Mouse (Mus musculus) forebrain, embryonic 15.5 days (tissue): ENCODE measurements at regions not wholly inside any gene's neighbourhood (a gene's known extent, or its start where the extent isn't known, plus 50 kb on each side); places are given as distances from the start of the nearest gene placed in this dataset.
A peak's percentile ranks its signal among the peaks of the same experiment; 100 is the strongest.

Source experiments
- ATAC-seq: fragments of 200-750 bp; cut with Nextera tagmentation; replicated peaks from 2 replicates; pipeline ENCODE4 v1.8.0; 2017; ENCODE audit warnings: mild to moderate bottlenecking, moderate TSS enrichment, moderate library complexity
- H3K27ac ChIP-seq: fragments of 300-500 bp; sonication (generic); replicated peaks from 2 replicates; pipeline ENCODE4 v1.5.1; 2015; ENCODE audit warnings: mild to moderate bottlenecking, inconsistent platforms
- H3K27me3 ChIP-seq: fragments of 300-500 bp; sonication (generic); 2 replicates; pipeline ENCODE4 v1.6.1; 2015; ENCODE audit warnings: inconsistent platforms
- H3K36me3 ChIP-seq: fragments of 300-500 bp; sonication (generic); 2 replicates; pipeline ENCODE4 v1.6.1; 2015; ENCODE audit warnings: mild to moderate bottlenecking, inconsistent platforms
- H3K4me1 ChIP-seq: fragments of 300-500 bp; sonication (generic); 2 replicates; pipeline ENCODE4 v1.6.1; 2015; ENCODE audit warnings: inconsistent platforms
- H3K4me2 ChIP-seq: fragments of 300-500 bp; sonication (generic); replicated peaks from 2 replicates; pipeline ENCODE4 v1.6.1; 2015; ENCODE audit warnings: mild to moderate bottlenecking, inconsistent platforms
- H3K4me3 ChIP-seq: fragments of 300-500 bp; sonication (generic); 2 replicates; pipeline ENCODE4 v1.5.1; 2015; ENCODE audit warnings: mild to moderate bottlenecking, inconsistent platforms
- H3K9ac ChIP-seq: fragments of 300-500 bp; sonication (generic); replicated peaks from 2 replicates; pipeline ENCODE4 v1.6.1; 2015; ENCODE audit warnings: mild to moderate bottlenecking, inconsistent platforms
- H3K9me3 ChIP-seq: fragments of 300-500 bp; sonication (generic); 2 replicates; pipeline ENCODE4 v1.6.1; 2016; ENCODE audit warnings: inconsistent platforms
- WGBS: fragments of 180-500 bp; shearing (Covaris S2); methylation state at CpG from one replicate; pipeline ENCODE4 v1.1.7; 2015; ENCODE audit warnings: mixed read lengths; 5-methylcytosine and 5-hydroxymethylcytosine counted together

DNA sequence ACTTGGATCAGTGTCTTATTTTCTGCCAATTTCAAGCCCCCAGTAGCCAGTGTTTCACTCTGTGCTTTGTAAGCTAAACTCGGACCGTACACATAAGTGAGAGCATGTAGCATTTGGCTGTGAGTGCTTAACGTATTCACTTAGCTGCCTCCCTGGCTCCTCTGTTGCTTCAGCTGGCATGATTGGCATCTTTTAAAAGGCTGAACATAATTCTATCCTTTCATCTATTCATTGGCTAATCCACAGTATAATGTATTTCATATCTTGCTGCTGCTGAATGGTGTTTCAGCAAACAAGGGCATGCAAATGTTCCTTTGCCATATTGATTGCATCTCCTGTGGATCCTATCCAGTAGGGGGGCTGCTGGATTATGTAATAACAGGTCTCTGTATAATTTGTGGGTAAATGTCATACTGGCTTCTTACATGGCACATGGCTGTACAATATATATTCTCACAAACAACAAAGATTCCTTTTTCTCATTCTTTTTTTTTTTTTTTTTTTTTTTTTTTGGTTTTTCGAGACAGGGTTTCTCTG lies 169.5 kb upstream of the Zc3h12c start:
- Histone ChIP-seq H3K9me3 (no peaks in the 10 kb centered on the region), H3K4me3 (no peak overlapping the region), H3K9ac (no peak overlapping the region), H3K27ac (peak overlapping the region; percentile 27; the same call in 1 of the 2 replicates), H3K27me3 (no peaks in the 10 kb centered on the region), H3K4me2 (no peak overlapping the region), H3K36me3 (no peaks in the 10 kb centered on the region), H3K4me1 (peaks cover 6% of the 10 kb centered on the region; the same call in 1 of the 2 replicates)
- WGBS, result 19% methylated on average over 3 of the region's 4 CpGs
- peak; percentile 58; the same call in 1 of the 2 replicates for ATAC-seq

DNA sequence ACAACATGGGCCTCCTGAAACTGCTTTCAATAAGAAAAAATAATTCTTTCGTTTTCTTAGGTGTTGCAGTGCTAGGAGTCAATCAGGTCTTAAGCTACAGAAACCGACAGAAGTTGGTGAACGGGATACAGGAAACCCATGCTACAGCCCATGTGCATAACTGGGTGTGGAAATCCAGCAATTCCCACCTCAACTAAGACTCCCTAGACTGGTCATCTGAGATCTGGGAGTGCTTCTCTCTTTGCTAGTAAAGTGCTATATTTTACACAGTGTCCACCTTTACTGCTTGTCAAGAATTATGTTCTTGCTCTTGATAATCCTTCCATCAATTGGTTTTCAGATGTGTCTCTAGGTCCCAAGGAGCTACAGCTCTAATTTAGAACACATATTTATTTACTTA lies 166.4 kb upstream of the Zc3h12c start:
- H3K4me3 ChIP-seq, result no peak overlapping the region
- H3K27ac ChIP-seq, result no peak overlapping the region
- H3K4me2 ChIP-seq, result no peak overlapping the region
- ATAC-seq, result no peak
- WGBS, result 91% methylated on average over 3 of the region's 3 CpGs
- H3K4me1 ChIP-seq, result peaks cover 6% of the 10 kb centered on the region; the same call in 1 of the 2 replicates
- H3K9me3 ChIP-seq, result no peaks in the 10 kb centered on the region
- no peaks in the 10 kb centered on the region for H3K27me3 ChIP-seq
- no peak overlapping the region for H3K9ac ChIP-seq
- no peaks in the 10 kb centered on the region for H3K36me3 ChIP-seq

DNA sequence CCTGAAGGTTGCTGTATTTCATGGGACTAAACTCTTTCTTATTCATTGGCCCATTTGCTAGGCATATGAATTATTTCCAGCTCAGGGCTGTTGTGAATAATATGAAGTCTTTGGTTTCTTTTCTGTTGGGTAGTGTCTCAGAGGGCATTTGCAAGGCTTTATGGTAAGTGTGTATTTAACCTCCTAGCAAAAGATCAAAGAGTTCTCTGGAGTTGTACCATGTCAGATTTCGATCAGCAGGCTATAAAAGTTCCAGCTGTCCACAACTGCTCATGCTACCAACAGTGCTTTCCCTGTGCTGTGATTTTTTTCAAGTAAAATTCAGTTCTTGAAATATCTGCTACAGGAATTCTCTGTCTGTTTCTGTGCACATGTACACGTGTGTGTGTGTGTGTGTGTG lies 165.5 kb upstream of the Zc3h12c start:
- 55% methylated on average over 2 of the region's 2 CpGs for WGBS
- H3K4me3 ChIP-seq, result no peak overlapping the region
- H3K36me3 ChIP-seq, result no peaks in the 10 kb centered on the region
- H3K27ac ChIP-seq, result no peak overlapping the region
- no peaks in the 10 kb centered on the region for H3K9me3 ChIP-seq
- peaks cover 6% of the 10 kb centered on the region; the same call in 1 of the 2 replicates for H3K4me1 ChIP-seq
- ATAC-seq, result no peak
- H3K27me3 ChIP-seq, result no peaks in the 10 kb centered on the region
- no peak overlapping the region for H3K4me2 ChIP-seq
- H3K9ac ChIP-seq, result no peak overlapping the region

DNA sequence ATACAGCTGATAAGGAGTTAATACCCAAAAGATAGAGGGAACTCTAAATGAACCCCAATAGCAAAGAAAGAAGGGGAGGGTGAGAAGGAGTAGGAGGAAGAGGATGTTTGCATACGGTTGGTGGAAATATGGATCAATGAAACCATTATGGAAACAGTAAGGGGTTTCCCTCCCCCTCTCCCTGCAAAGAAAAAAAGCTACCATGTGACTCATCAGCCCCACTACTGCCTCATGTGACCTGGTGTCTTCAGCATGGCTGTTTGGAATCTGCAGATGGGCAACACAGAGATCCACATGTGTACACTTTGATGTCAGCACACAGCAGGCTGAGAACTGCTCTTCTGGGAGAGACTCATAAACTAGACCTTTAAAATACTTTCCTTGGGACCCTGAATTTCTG lies 163.4 kb upstream of the Zc3h12c start:
- no peak overlapping the region for H3K27ac ChIP-seq
- no peak for ATAC-seq

DNA sequence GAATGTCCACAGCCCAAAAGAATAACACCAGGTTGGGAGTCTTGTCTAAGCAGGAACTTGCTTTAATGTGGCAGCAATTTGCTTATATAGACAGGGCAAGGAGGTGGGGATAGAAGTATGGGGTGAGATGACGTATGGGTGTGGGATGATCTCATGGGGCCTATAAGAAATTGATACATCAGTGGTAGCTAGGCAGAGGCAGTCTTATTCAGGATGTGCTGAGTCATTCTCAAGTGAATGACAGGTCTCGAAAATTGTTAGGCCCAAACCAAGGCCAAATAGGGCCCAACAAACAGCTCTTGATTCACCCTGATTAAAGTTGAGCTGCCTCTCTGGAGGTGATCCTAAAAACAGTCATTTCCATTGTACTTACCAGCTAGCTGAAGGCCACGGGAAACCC lies 162.3 kb upstream of the Zc3h12c start:
- Histone ChIP-seq H3K9ac (no peak overlapping the region), H3K4me3 (no peak overlapping the region), H3K36me3 (no peaks in the 10 kb centered on the region), H3K4me2 (no peak overlapping the region), H3K27ac (no peak overlapping the region), H3K9me3 (no peaks in the 10 kb centered on the region), H3K27me3 (no peaks in the 10 kb centered on the region), H3K4me1 (no peaks in the 10 kb centered on the region)
- ATAC-seq, result no peak
- WGBS, result 83% methylated on average over 3 of the region's 3 CpGs

More for the DNA sequence above, 163.4 kb upstream of the Zc3h12c start:
- no peaks in the 10 kb centered on the region for H3K9me3 ChIP-seq
- H3K4me1 ChIP-seq, result no peaks in the 10 kb centered on the region
- H3K36me3 ChIP-seq, result no peaks in the 10 kb centered on the region
- H3K9ac ChIP-seq, result no peak overlapping the region
- H3K27me3 ChIP-seq, result no peaks in the 10 kb centered on the region
- no peak overlapping the region for H3K4me2 ChIP-seq
- WGBS, result 81% methylated on average over 1 of the region's 1 CpGs
- no peak overlapping the region for H3K4me3 ChIP-seq

DNA sequence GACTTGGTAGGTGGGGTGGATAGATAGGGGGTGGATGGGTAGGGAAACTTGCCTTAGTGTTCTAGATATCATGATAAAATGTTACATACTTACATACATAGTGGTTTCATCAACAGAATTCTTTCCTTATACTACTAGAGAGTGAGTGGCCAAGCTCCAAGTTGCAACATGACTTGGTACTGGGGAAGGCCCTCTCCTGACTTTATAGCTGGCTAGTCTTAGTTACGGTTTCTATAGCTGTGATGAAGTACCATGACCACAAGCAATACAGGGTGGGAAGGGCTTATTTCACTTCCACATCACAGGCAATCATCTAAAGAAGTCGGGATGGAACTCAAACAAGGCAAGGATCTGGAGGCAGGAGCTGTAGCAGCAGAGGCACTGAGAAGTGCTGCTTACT lies 156.0 kb upstream of the Zc3h12c start:
- Histone ChIP-seq H3K9me3 (no peaks in the 10 kb centered on the region), H3K4me2 (no peak overlapping the region), H3K27ac (no peak overlapping the region), H3K4me1 (no peaks in the 10 kb centered on the region), H3K9ac (no peak overlapping the region), H3K27me3 (no peaks in the 10 kb centered on the region), H3K4me3 (no peak overlapping the region), H3K36me3 (no peaks in the 10 kb centered on the region)
- no peak for ATAC-seq
- 96% methylated on average over 2 of the region's 2 CpGs for WGBS

DNA sequence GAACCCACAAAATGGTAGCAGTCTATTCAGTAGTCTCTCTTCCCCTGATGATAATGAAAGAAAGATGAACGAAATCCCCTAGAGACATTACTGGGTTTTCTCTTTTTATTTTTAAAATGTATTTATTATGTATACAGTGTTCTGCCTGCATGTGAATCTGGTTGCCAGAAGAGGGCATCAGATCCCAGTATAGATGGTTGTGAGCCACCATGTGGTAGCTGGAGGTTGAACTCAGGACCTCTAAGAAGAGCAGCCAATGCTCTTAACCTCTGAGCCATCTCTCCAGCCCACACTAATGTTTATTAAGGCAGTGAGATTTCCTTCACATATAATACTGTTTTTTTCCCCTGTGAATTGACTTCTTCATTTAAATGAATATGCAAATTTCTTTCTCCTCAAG lies 155.4 kb upstream of the Zc3h12c start:
- H3K4me3 ChIP-seq, result no peak overlapping the region
- H3K9me3 ChIP-seq, result no peaks in the 10 kb centered on the region
- H3K36me3 ChIP-seq, result no peaks in the 10 kb centered on the region
- no peak overlapping the region for H3K27ac ChIP-seq
- no peaks in the 10 kb centered on the region for H3K27me3 ChIP-seq
- ATAC-seq, result no peak
- H3K4me1 ChIP-seq, result no peaks in the 10 kb centered on the region
- no peak overlapping the region for H3K4me2 ChIP-seq
- 85% methylated on average over 1 of the region's 1 CpGs for WGBS
- no peak overlapping the region for H3K9ac ChIP-seq

DNA sequence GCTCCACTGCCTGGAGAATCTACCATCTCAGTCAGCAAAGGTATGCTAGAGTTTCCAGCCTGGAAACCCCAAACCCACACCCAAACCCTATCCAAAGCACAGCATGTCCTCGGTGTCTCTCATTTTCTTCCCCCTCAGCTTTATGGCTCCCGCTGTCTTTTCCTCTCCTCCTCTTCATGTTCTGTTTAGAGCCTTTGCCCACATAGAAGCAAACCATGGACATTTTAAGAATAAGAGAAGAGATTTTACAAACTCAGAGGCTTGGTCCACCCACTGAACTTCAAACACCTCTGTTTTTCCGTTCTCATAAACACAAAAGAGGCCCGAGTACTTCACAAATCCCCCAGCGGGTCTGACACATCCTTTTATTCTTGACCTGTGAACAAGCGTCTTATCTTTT lies 154.9 kb upstream of the Zc3h12c start:
- no peak overlapping the region for H3K9ac ChIP-seq
- 84% methylated on average over 6 of the region's 6 CpGs for WGBS
- no peak for ATAC-seq
- H3K4me1 ChIP-seq, result no peaks in the 10 kb centered on the region
- no peaks in the 10 kb centered on the region for H3K9me3 ChIP-seq
- no peak overlapping the region for H3K27ac ChIP-seq
- no peaks in the 10 kb centered on the region for H3K27me3 ChIP-seq
- no peak overlapping the region for H3K4me3 ChIP-seq
- no peaks in the 10 kb centered on the region for H3K36me3 ChIP-seq
- no peak overlapping the region for H3K4me2 ChIP-seq

DNA sequence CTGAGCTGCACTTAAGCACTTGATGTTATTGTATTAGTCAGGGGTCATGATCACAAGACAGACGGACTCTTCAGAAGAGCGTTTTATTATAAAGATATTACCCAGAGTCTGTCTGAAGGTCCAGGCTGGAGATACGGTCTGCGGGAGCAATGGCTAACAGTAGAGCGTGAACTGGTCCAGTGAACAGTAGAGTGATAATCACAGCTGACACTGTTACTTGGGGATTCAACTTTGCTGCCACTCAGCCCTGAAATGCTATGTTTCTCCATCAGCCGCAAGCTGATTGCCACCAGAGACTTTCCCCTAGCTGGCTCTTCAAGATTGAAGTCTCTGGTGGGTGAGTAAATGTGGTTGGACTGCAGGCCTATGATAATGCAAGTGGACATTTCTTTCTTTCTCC lies 133.1 kb upstream of the Zc3h12c start:
- Histone ChIP-seq H3K36me3 (no peaks in the 10 kb centered on the region), H3K4me1 (no peaks in the 10 kb centered on the region), H3K9me3 (no peaks in the 10 kb centered on the region), H3K4me3 (no peak overlapping the region), H3K27me3 (no peaks in the 10 kb centered on the region), H3K27ac (no peak overlapping the region), H3K9ac (no peak overlapping the region), H3K4me2 (no peak overlapping the region)
- 91% methylated on average over 6 of the region's 6 CpGs for WGBS
- ATAC-seq, result no peak

DNA sequence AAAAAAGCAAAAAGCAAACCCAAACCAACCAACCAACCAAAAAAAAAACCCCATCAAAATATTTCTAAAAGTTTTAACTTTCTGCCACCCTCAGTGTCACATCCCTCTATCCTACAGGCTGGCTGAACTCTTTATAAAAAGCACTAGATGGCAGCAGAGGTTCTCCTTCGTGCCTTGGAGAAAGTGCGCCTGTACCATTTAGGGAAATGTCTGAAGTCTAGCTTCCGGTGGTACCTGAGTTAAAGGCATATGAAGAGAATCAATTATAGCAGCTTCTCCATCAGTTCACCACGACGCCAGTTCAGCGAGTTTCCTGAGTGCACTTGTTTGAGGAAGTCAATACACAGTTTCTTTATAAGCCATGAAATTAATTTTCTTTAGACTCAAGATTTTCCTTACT lies 130.0 kb upstream of the Zc3h12c start:
- H3K4me1 ChIP-seq, result no peaks in the 10 kb centered on the region
- H3K4me2 ChIP-seq, result no peak overlapping the region
- no peaks in the 10 kb centered on the region for H3K36me3 ChIP-seq
- no peaks in the 10 kb centered on the region for H3K9me3 ChIP-seq
- H3K9ac ChIP-seq, result no peak overlapping the region
- no peak overlapping the region for H3K27ac ChIP-seq
- no peaks in the 10 kb centered on the region for H3K27me3 ChIP-seq
- H3K4me3 ChIP-seq, result no peak overlapping the region
- WGBS, result 10% methylated on average over 6 of the region's 6 CpGs
- ATAC-seq, result peak; percentile 70; the same call in 1 of the 2 replicates

DNA sequence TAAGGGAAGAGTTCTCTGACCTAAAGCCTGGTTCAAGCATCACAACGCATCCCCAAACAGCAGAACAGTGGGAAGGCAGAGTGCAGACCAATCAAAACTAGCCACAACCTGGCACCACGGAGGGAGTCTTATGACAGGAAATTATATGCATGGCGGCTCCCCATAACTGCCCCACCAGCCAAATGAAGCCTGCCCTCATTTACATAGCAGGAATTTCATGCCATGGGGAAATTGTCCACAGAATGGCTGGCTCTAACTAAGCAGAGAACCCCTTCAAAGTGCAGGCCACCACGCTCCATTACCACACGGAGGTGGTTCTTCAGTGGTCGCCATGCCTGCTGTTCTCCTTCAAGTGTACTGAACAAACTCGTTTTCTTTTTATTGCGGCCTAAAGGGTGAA lies 126.3 kb upstream of the Zc3h12c start:
- Histone ChIP-seq H3K36me3 (no peaks in the 10 kb centered on the region), H3K9ac (no peak overlapping the region), H3K4me2 (no peak overlapping the region), H3K27me3 (no peaks in the 10 kb centered on the region), H3K9me3 (no peaks in the 10 kb centered on the region), H3K4me3 (no peak overlapping the region), H3K4me1 (no peaks in the 10 kb centered on the region), H3K27ac (no peak overlapping the region)
- WGBS, result 83% methylated on average over 8 of the region's 8 CpGs
- ATAC-seq, result no peak

DNA sequence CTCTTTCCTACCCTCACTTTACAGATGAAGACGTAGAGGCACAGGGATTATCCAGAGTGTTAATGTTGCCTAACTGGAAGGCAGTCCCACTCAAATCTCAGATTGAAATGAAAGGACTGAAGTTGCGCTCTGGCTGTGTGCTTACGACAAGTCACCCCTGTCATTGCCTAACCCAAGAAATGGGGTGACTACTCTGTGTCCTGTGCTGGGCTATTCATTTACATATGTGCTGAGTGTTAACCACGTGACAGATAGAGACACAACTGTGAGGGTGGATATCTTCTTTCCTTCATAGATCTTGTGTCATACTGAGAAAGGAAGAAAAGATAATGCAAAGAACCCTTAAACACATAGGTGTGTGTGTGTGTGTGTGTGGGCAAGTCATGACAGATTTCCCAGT lies 120.7 kb upstream of the Zc3h12c start:
- peaks cover 12% of the 10 kb centered on the region for H3K4me1 ChIP-seq
- no peak overlapping the region for H3K27ac ChIP-seq
- H3K27me3 ChIP-seq, result peaks cover 4% of the 10 kb centered on the region; the same call in 1 of the 2 replicates
- ATAC-seq, result no peak
- no peaks in the 10 kb centered on the region for H3K36me3 ChIP-seq
- no peak overlapping the region for H3K4me3 ChIP-seq
- H3K9ac ChIP-seq, result no peak overlapping the region
- H3K4me2 ChIP-seq, result no peak overlapping the region
- no peaks in the 10 kb centered on the region for H3K9me3 ChIP-seq
- WGBS, result 77% methylated on average over 4 of the region's 4 CpGs

DNA sequence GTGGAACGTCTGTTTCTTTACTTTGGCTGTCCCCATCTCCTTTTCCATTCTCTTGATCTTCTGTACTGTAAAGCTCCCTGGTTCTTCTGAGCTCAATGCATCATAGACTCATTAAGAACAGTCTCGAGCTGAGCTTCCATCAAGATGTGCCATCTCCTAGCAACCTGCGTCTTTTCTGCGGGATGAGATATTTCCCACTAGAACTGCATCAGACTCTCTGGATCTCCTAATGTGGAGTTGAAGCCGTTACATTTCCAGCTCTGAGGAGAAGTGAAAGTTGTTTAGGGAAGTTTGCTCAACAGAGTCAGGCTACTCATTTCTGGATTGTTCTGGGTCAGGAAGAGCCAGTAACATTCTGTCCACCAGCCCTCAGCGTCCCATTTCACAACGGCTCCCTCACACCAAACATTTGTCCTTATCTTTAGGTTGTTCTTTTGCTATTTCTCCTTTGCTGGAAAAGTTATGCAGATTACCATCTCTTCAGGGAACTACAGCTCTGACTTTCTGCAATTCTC lies 119.4 kb upstream of the Zc3h12c start:
- H3K27me3 ChIP-seq, result peaks cover 4% of the 10 kb centered on the region; the same call in 1 of the 2 replicates
- H3K9me3 ChIP-seq, result no peaks in the 10 kb centered on the region
- no peaks in the 10 kb centered on the region for H3K36me3 ChIP-seq
- H3K4me1 ChIP-seq, result peaks cover 15% of the 10 kb centered on the region
- H3K27ac ChIP-seq, result no peak overlapping the region
- H3K4me2 ChIP-seq, result no peak overlapping the region
- ATAC-seq, result 0 out of 2 replicates have a peak, but pooled peaks have one; percentile 44
- WGBS, result 77% methylated on average over 7 of the region's 7 CpGs
- no peak overlapping the region for H3K9ac ChIP-seq
- H3K4me3 ChIP-seq, result no peak overlapping the region
